Mouse (Mus musculus): ENCODE measurements around the gene Psmg3. TPM values are rescaled to one million over a fixed set of nuclear protein-coding genes. Genes with fewer than 3 reads are reported as not detected.

The Psmg3 gene
- 23.0 TPM for polyA plus RNA-seq (2017; shearing (Covaris generic))

DNA sequence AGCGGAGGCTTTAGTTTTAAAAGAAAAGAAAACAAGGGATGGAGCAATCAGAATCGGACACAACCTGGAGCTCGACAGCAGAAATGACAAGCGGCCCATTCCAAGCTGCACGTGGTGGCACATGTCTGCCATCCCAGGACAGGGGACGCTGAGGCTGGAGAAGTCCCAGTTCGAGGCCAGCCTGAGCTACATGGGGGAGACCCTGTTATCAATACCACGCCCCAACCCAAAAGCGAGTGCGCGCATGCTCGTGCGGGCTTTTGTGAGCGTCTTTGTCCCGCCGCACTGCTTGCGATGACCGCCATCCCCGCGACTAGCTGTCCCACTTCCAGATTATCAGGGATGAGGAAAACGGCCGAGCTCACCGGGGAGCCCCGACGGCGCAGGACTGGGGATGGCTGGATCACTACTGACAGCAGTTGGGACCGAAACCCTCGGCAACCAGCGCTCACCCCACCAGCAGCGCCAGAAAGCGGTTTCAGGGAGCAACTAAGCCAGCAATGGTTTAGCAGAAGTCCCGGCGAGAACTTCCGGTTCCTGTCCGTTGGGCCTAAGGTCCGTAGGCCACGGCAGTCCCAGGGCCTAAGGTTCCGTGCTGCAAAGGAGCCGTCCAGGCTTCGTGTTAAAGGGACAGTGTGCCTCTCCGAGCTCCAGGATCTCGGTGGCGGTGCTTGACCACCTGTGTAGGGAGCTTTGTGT is at the start of gene Psmg3, which contains the start of gene Gm26938:
TSS of gene Psmg3 (minus strand) at position 529 of the 699 bp plus-strand sequence.
TSS of gene Gm26938 (minus strand) at position 51 of the 699 bp plus-strand sequence.

DNA sequence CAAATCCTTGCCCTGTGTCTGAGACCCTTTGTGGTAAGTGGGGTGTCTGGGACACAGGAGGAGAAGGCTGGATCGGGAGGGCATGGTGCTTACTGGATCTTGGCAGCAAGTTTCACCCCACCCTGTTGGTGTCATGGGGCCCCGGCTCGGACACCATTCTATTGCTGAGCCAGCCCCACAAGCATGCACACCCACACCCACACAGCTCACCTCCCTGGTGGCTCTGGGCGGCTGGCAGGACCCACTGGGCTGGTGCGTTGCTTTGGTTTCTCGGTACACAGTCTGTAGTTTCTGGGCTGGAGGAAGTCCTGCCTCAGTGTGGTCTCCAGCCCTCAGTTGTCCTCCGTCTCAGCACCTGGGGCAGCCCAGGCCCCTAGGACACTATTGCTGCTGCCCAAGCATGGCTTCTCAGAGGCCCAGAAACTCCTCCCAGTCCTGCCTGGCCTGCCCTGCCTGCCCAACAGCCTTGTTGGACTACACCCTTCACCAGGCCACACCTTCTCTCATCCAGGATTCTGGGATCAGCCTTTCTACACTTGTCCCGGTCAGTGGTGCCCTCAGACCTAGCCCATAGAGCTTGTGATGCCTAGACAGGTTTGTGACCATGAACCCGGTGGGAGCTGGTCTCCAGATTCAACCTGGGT is 7.0 kb downstream of the Psmg3 start, which contains the start of gene Tmem184a:
TSS of gene Tmem184a (minus strand) at position 380 of the 644 bp plus-strand sequence.

DNA sequence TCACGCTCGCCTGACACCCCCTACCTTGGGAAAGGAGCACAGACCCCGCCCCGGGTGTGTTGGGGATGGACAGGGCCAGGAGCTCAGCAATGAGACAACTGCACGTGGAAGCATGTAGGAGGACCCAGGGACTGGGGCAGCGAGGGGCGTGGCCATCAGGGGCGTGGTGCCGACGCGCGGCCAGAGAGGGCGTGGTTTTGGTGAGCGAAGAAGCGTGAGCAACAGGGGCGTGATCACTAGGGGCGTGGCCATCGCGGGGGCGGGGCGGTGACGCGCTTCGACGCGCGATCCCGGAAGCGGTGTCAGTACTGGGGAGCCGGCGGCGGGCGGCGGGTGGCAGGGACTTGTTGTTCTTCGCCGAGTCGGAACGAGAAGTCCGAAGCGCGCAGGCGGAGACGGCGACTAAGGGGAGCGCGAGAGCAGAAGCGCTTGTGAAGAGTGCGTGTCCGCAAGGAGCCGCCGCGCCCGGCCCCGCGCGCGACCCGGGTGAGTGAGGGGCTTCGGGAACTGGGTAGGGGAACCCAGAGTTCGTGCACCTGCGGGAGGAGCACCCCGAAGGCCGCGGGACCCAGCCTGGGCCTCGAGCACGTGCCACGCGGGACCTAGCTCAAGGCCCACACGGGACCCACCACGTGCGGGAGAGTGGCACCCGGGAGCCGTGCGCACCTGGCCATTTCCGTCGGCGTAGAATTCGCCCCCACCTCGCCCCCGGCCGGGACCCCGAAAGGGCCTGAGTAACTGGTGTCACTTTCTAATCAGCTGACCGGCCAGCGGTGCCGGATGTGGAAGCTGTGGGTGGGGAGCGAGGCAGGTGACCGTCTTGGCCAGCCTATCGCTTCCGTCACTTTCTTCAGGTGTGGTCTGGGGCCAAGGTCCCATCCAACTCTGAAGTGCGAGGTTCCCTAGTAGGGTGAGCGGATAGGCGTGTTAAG is 35.2 kb downstream of the Psmg3 start, which contains the start of gene Mafk:
TSS of gene Mafk (plus strand) at position 287 of the 932 bp plus-strand sequence.

DNA sequence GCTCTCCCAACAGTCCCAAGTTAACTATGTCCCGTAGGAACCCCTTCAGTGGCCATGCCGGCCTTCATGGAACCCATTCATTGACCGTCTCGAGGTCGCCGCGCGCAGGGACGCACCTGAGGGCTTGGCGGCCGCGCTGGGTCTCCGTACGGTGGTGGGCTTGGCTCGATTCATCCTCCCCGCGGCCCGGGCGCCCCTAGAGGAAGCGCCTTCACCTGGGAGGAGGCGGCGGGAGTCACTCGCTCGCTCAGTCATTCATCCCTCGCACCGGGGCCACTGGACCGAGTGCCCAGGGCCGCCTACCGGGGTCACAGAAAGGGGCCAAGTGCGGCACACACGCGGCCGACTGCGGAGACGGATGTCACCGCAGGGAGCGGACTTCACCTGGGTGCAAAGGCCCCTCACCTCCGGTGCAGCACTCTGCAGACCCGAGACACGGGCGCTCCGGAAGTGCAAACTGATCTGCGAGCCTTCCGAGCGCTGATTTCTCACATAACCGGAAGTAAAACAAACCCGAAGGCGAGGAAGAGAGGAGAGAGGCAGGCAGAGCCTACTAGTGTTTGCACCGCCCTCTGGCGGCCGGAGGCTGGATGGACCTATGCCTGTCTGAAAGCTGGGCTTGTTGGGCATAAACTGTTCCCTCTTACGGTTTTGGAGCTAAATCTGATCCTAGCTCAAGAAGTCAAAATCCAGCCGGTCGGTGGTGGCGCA is 51.3 kb downstream of the Psmg3 start, which contains the start of gene Ints1:
TSS of gene Ints1 (minus strand) at position 459 of the 711 bp plus-strand sequence.

Other genes starting within 250 kb of the Psmg3 start
- not detected for gene Micall2, start 90.5 kb downstream of the Psmg3 start, polyA plus RNA-seq (2017; shearing (Covaris generic))
- 50.8 TPM for gene Ints1, start 51.2 kb downstream of the Psmg3 start, polyA plus RNA-seq (2017; shearing (Covaris generic))
- 127 TPM for gene Mafk, start 35.4 kb downstream of the Psmg3 start, polyA plus RNA-seq (2017; shearing (Covaris generic))
- 0.16 TPM for gene Tmem184a, start 7.0 kb downstream of the Psmg3 start, polyA plus RNA-seq (2017; shearing (Covaris generic))
- gene Gm26938, start 478 bp downstream of the Psmg3 start, polyA plus RNA-seq (2017; shearing (Covaris generic)): not detected
- not detected for gene Elfn1, start 81.1 kb upstream of the Psmg3 start, polyA plus RNA-seq (2017; shearing (Covaris generic))

Measured in naive thymus-derived CD4-positive, alpha-beta T cell, adult 5 months (primary cell).